Mouse (Mus musculus) lung, adult 2 months (tissue): ENCODE data around the gene Kdm4a.

Experiments
- CTCF ChIP-seq: fragments of 200-500 bp; IDR thresholded peaks from 2 replicates; pipeline ENCODE4 v1.5.1; 2011; ENCODE audit warnings: mild to moderate bottlenecking, low read length, control low read depth; ENCODE audit not compliant: insufficient read depth
- POLR2A ChIP-seq: fragments of 200-500 bp; IDR thresholded peaks from 2 replicates; pipeline ENCODE4 v1.6.1; 2011; ENCODE audit warnings: low read depth, mild to moderate bottlenecking, control low read depth, low read length, borderline replicate concordance; ENCODE audit errors: extremely low read depth

- no peak for TF ChIP-seq CTCF
- no peak for TF ChIP-seq POLR2A
These were observed 38.3 kb downstream of the Kdm4a start for GRCm38 (mm10) chr4:118141511-118141910.
